Mouse (Mus musculus) lung, embryonic 14.5 days (tissue): ENCODE data around the gene Car15. TPM values are rescaled to one million over a fixed set of nuclear protein-coding genes. Genes with fewer than 3 reads are reported as not detected.

Source experiments
- ATAC-seq: fragments of 200-750 bp; cut with Nextera tagmentation; 2 replicates; pipeline ENCODE4 v1.8.0; 2017; ENCODE audit warnings: mild to moderate bottlenecking, moderate TSS enrichment, moderate library complexity; ENCODE audit not compliant: insufficient read depth
- DNase-seq: peaks from one replicate; pipeline ENCODE4 v3.0.0-alpha.2; 2015
- H3K27ac ChIP-seq: fragments of 300-500 bp; sonication (generic); 2 replicates; pipeline ENCODE4 v1.5.1; 2014; ENCODE audit warnings: low read depth, mild to moderate bottlenecking, moderate library complexity
- H3K27me3 ChIP-seq: fragments of 300-500 bp; sonication (generic); 2 replicates; pipeline ENCODE4 v1.6.1; 2014; ENCODE audit warnings: low read length, control low read depth; ENCODE audit not compliant: insufficient read depth
- H3K36me3 ChIP-seq: fragments of 300-500 bp; sonication (generic); 2 replicates; pipeline ENCODE4 v1.6.1; 2014; ENCODE audit warnings: control low read depth; ENCODE audit not compliant: insufficient read depth
- H3K4me1 ChIP-seq: fragments of 300-500 bp; sonication (generic); 2 replicates; pipeline ENCODE4 v1.6.1; 2014; ENCODE audit warnings: antibody characterized with exemption, control low read depth; ENCODE audit not compliant: insufficient read depth
- H3K4me2 ChIP-seq: fragments of 300-500 bp; sonication (generic); 2 replicates; pipeline ENCODE4 v1.6.1; 2014; ENCODE audit warnings: mild to moderate bottlenecking
- H3K4me3 ChIP-seq: fragments of 300-500 bp; sonication (generic); 2 replicates; pipeline ENCODE4 v1.5.1; 2014; ENCODE audit warnings: low read depth, low read length
- H3K9ac ChIP-seq: fragments of 300-500 bp; sonication (generic); 2 replicates; pipeline ENCODE4 v1.6.1; 2014
- H3K9me3 ChIP-seq: fragments of 300-500 bp; sonication (generic); 2 replicates; pipeline ENCODE4 v1.6.1; 2016; ENCODE audit warnings: low read depth, low read length, control low read depth
- CTCF ChIP-seq: IDR thresholded peaks from 2 replicates; pipeline ENCODE4 v1.5.1; 2016; ENCODE audit warnings: antibody characterized with exemption, low read depth
- WGBS: fragments of 180-500 bp; shearing (Covaris S2); extraction: QIAGEN DNeasy Blood & Tissue Kit; methylation state at CpG from one replicate; pipeline ENCODE4 v1.1.7; 2014; 5-methylcytosine and 5-hydroxymethylcytosine counted together
- polyA plus RNA-seq: library from polyadenylated mRNA; unstranded; fragments of >200 nt; fragmentation: Nextera tagmentation; extraction: Ambion mirVana; gene quantifications from 2 replicates; pipeline ENCODE4 v1.2.1, GENCODE M21; 2014

The Car15 gene
- polyA plus RNA-seq, 1 experiment from 2014 or later = 2.7 TPM

DNA sequence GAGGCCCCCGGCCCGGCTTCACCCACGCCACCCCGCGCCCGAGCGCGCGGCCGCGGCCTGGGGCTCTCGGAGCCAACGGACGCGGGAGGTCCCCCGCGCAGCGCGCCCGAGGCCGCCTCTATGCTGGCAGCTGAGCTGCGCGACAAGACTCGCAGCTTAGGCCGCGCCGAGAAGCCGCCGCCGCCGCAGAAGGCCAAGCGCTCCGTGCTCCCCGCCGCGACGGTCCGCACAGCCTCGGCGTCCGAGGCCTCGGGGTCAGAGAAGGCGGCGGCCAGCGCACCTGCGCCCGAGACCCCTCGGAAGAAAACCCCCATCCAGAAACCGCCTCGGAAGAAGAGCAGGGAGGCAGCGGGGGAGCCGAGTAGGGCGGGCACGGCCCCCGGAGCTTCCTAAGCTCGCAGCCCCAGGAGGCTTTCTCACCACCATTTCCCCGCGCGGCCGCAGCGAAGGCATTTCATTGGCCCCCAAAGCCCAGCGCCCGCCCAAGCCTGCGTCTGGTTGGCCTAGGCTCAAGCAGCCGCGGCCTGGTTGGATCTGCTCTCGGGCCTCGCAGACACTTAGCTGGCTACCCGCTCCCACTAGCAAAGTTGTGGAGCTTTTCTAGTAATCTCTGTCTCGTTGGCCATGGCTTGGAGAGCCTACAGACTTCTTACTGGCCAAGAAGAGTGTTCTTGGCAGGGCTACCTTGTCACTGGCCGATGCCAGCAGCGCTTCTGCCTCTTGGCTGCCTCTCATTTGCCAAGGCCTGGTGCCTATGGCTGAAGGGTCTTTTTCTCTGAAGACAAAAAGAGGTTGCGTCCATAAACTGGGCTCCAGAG is 30.8 kb downstream of the Car15 start:
- Histone ChIP-seq H3K27me3 (peaks cover 44% of the 10 kb centered on the region), H3K9me3 (no peaks in the 10 kb centered on the region), H3K9ac (peak overlapping the region; percentile 57), H3K36me3 (peaks cover 52% of the 10 kb centered on the region), H3K4me1 (peaks cover 60% of the 10 kb centered on the region), H3K4me2 (peak overlapping the region; percentile 77), H3K4me3 (peak overlapping the region; percentile 37), H3K27ac (peak overlapping the region; percentile 73; the same call in 1 of the 2 replicates)
- no peak for TF ChIP-seq CTCF
- 7% methylated on average over 63 of the region's 73 CpGs for WGBS
- DNase-seq (peak; percentile 92), ATAC-seq (peak; percentile 33)

- ATAC-seq = no peak
- H3K4me2 ChIP-seq = peak overlapping the region; percentile 77
- peak; percentile 67 for DNase-seq
- peak overlapping the region; percentile 73; the same call in 1 of the 2 replicates for H3K27ac ChIP-seq
- peaks cover 52% of the 10 kb centered on the region for H3K27me3 ChIP-seq
- peak overlapping the region; percentile 57 for H3K9ac ChIP-seq
- H3K4me1 ChIP-seq = peaks cover 67% of the 10 kb centered on the region
- peaks cover 52% of the 10 kb centered on the region for H3K36me3 ChIP-seq
- 8% methylated on average over 47 of the region's 50 CpGs for WGBS
- TF ChIP-seq CTCF = no peak
- no peaks in the 10 kb centered on the region for H3K9me3 ChIP-seq
- H3K4me3 ChIP-seq = peak overlapping the region; percentile 37
Measured at GRCm38 (mm10) chr16:17806581-17807191, 31.5 kb downstream of the Car15 start.

DNA sequence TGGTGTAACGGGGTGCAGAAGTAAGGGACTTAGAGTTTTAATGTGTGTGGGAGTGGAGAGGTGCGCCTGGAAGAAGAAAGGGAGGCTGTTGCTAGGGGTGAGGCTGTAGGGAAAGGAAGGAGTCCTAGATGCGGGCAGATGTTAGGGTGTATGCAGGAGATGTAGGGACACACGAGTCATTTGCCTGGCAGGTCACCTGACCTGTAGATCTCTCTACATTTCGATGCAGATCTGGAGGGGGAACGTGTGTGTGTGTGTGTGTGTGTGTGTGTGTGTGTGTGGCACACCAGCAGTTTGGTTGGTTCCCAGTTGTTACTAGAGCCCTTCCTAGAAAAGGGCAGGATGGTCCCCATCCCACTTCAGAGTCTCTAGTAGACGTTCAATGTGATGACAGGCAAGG is 33.2 kb downstream of the Car15 start:
- DNase-seq (no peak), ATAC-seq (no peak)
- peak overlapping the region; percentile 28 for H3K4me3 ChIP-seq
- peaks cover 52% of the 10 kb centered on the region for H3K36me3 ChIP-seq
- H3K4me2 ChIP-seq = peak overlapping the region; percentile 59
- H3K4me1 ChIP-seq = peaks cover 64% of the 10 kb centered on the region
- WGBS = 39% methylated on average over 7 of the region's 7 CpGs
- no peaks in the 10 kb centered on the region for H3K9me3 ChIP-seq
- peaks cover 58% of the 10 kb centered on the region for H3K27me3 ChIP-seq
- H3K27ac ChIP-seq = no peak overlapping the region
- H3K9ac ChIP-seq = no peak overlapping the region
- no peak for TF ChIP-seq CTCF

- 9% methylated on average over 33 of the region's 33 CpGs for WGBS
- Histone ChIP-seq H3K36me3 (peaks cover 55% of the 10 kb centered on the region), H3K27me3 (peaks cover 58% of the 10 kb centered on the region)
Measured at GRCm38 (mm10) chr16:17804449-17804912, 33.7 kb downstream of the Car15 start.

DNA sequence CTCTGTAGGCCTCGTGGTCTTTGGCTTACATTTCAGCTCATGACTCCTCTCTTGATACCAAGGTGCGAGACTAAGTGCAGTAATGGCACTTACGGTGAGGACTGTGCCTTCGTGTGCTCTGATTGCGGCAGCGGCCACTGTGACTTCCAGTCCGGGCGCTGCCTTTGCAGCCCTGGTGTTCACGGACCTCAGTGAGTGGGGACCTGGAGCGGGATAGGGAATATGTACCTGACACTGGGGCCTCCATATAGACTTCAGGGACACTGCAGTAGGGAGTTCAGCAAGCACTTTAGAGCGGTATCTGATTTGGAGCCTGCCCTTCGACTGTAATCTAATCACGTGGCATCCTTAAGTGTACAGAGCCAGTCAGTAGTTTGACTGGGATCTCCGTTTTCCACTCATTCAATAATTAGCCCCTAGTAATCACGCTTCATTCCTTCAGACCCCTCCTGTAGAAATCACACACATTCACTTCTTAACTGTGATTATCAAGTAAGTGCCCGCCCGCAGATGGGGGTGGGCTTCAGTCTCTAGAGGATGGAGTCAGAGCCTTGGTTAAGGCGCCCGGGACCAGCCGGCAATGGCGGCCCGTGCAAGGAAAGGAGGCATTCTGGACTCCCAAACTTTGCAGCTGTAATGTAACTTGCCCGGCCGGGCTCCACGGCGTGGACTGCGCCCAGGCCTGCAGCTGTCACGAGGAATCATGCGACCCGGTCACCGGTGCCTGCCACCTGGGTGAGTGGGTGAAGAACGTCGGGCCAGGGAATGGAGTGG is 34.3 kb downstream of the Car15 start:
- Histone ChIP-seq H3K9me3 (no peaks in the 10 kb centered on the region), H3K4me3 (peak overlapping the region; percentile 28), H3K27me3 (peaks cover 58% of the 10 kb centered on the region), H3K4me1 (peaks cover 56% of the 10 kb centered on the region), H3K4me2 (peak overlapping the region; percentile 59), H3K36me3 (peaks cover 55% of the 10 kb centered on the region), H3K9ac (peak overlapping the region; percentile 29; the same call in 1 of the 2 replicates), H3K27ac (0 out of 2 replicates have a peak overlapping the region, but pooled peaks have one; percentile 4)
- TF ChIP-seq CTCF = no peak
- peak; percentile 24 for DNase-seq
- no peak; the same call in 1 of the 2 replicates for ATAC-seq
- 32% methylated on average over 33 of the region's 33 CpGs for WGBS

More at GRCm38 (mm10) chr16:17804449-17804912, 33.7 kb downstream of the Car15 start:
- ATAC-seq (peak; percentile 13; the same call in 1 of the 2 replicates), DNase-seq (peak; percentile 67)
- no peak for TF ChIP-seq CTCF
- Histone ChIP-seq H3K4me3 (peak overlapping the region; percentile 28), H3K9me3 (no peaks in the 10 kb centered on the region), H3K4me2 (peak overlapping the region; percentile 59), H3K27ac (0 out of 2 replicates have a peak overlapping the region, but pooled peaks have one; percentile 4), H3K9ac (no peak overlapping the region), H3K4me1 (peaks cover 61% of the 10 kb centered on the region)

GRCm38 (mm10) chr16:17802839-17803674 is 35.1 kb downstream of the Car15 start:
- Histone ChIP-seq H3K36me3 (peaks cover 48% of the 10 kb centered on the region), H3K27me3 (peaks cover 61% of the 10 kb centered on the region), H3K9ac (peak overlapping the region; percentile 29), H3K9me3 (no peaks in the 10 kb centered on the region), H3K4me1 (peaks cover 56% of the 10 kb centered on the region), H3K4me3 (peak overlapping the region; percentile 31), H3K27ac (no peak overlapping the region), H3K4me2 (peak overlapping the region; percentile 59)
- no peak for ATAC-seq
- WGBS = 16% methylated on average over 83 of the region's 83 CpGs
- DNase-seq = peak; percentile 58
- TF ChIP-seq CTCF = 0 out of 2 replicates have a peak, but pooled peaks have one; percentile 18
